Mouse (Mus musculus) c-Kit-positive CD71-positive TER-119-negative erythroid progenitor cells, embryonic 14.5 days (primary cell): ENCODE data around the gene Fktn.
"Not testable (repeated sequence)": the region's sequence is repeated elsewhere in the genome, so short reads cannot be mapped to it uniquely, and the experiment has no call there.

Source experiments
- DNase-seq: peaks from one replicate; pipeline ENCODE4 v3.0.0-alpha.2; 2013; ENCODE audit warnings: low read depth

Gene Fktn

DNA sequence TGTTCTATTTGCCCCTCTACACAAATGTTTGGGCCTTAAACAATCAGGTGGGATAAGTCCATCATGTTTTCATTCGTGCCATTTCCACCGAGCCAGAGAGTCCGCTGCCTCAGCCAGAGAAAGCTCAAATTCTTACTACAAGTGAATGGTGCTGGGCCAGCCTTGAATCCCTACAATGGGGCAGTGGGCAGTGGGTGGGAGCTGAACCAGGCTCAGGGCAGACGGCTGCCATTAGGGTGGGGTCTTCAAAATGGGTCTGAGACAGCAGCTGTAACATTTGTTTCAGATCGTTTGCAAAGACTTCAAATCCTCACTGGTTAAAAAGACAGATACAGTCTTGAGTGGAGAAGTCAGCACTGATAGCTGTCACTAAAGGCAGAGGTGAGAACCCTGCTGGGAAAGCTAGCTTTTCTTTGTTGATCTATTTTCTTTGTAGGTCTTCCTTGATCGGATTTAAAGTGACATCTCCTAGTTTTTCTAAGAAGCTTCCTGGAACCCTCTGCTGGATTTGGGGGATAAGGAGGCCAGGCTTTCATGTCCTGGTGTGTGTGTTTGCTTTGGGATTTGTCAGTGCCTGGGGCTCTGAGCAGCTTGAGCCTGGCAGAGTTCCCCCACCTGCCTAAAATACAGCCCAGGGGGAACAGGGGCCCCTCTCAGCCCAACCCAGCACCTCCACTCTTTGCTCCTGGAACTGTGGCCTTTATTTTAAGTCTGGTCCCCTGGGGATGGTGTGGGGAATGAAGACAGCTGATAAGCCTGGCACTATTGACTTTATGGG is 57.3 kb downstream of the Fktn start:
- DNase-seq, result no peak

DNA sequence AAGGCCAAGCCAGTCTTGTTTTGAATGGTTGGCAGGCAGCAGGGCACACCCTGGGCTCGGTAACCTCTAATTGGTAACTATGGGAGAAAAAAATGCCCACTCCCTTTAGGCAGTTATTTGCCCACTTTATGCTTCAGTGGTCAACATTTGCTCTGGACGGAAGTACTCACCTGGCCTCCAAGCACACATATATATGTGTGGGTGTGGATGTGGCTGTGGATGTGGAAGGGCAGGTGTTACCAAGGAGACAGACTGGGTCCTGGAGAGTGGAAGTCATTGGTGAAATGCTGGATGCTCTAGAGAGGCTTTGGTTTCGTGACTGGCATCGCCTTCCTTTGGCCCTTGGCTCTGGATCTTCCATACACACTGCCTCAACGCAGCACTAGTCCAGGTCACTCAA is 58.2 kb downstream of the Fktn start:
- DNase-seq, result no peak

GRCm38 (mm10) chr4:53773911-53774310 is 60.1 kb downstream of the Fktn start:
- DNase-seq, result no peak

DNA sequence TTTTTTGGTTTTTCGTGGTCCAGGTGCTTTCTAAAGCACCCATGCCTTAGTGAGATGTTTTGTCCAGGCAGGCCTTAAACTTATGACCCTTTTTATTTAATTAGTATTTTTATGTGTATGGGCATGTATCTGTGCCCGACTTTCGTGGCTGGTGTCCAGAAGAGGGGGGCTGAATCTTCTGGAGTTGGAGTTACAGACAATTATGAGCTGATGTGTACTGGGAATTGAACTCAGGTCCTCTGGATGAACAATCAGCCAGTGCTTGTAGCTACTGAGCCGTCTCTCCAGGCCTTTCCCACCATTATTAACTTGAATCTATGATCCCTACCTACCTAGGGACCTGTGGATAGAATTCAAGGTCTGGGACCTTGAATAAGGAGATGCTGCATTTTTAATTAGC is 67.6 kb downstream of the Fktn start:
- DNase-seq, result no peak

DNA sequence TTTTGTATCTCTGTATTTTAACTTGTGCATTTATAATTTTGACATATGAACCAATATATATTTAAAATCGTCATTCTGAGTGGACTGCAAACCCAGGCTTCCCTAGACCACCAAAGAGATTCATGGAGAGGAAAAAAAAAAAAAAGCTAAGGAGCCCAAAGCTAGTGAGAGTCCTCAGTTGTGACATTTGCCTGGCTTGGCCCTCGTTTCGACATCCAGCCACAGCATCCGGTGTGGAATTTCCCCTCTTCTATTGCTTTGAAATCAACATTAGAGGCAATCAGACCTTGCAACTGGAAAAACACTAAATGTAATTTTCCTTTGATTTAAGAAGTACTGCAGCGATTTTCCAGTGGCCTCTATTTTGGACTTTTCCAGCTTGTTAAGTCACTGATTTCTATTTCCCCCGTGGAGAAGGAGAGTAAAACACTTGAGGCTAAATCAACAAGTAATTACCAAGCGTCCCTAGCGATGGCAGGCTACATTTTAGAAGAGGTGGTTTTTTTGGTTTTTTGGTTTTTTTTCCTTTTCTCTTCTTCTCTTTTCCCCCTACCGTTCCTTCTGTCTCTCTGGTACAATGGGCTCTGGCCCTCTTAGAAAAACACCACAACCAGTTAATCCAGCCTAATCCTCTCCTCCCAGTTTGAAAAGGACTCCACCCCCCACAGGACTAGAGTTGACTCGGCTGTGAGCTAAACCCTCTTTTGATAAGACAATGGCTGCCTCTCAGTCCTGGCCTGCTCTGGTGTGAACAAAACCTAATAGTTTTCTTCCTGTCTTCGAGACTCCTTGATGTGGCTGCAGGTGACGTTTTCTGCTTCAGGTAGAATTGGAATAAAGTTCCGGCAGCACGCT is 68.6 kb downstream of the Fktn start:
- no peak for DNase-seq

DNA sequence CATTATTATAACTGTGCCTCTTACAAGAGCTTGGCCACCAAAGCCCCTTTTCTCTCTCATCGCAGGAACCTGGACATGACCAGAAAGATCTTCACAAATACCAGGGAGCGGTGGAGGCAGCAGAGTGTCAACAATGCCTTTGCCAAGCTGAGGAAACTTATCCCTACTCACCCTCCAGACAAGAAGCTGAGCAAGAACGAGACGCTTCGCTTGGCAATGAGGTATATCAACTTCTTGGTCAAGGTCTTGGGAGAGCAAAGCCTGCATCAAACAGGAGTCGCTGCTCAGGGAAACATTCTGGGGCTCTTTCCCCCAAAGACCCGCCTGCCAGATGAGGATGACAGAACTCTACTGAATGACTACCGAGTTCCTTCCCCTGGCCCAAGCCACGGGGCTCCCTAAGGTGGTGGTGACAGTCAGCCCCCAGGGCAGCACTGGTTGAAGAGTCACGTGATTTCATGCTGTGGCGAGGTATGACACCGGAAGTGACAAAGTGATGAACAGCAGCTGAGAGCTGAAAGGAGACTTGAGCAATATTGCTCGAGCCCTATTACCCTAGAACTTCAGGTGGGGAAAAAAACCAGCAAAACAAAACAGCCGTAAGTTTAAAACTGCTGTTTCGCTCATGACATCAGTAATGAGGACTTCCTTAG is 72.1 kb downstream of the Fktn start:
- no peak for DNase-seq

- DNase-seq, result no peak
Measured at GRCm38 (mm10) chr4:53786851-53787250, 73.1 kb downstream of the Fktn start.

DNA sequence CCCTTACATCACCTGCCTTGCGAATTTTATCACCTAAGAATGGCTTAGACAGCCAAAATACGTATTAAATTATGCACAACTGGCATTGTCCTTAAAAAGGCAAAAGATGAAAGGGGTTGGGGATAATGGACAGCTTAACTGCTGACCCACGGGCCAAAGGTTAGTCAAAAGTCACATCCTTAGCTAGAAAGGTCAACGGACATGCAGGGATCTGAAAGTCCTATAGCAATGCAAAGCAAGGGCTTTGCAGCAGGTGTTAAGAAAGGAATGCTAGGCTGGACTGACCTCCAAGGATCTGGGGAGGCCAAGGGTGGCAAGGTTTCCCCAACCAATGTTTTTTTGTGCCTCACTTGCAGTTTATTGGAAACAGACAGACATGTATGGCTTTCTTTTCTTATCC is 75.5 kb downstream of the Fktn start:
- DNase-seq, result no peak

- no peak for DNase-seq
Measured at GRCm38 (mm10) chr4:53794257-53794966, 80.6 kb downstream of the Fktn start.

DNA sequence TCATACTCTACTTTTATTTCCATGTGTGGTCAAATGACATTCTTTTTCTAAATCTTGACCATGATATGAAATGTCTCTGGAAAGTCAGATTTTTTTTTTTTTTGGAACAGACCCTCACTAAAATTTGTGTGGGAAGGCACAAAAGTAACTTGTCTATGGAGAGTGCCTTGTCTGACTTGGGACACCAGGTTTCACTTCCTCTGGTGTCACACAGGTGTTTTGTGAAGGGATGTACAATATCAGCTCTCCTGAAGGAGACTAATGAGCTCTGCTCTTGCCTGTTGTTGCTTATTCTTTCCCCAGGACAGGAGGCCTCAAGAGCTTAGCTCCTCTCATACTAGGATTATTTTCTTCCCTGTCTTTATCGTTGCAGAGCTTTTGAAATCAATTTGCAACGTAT is 81.3 kb downstream of the Fktn start:
- DNase-seq, result no peak

- DNase-seq, result no peak
Measured at GRCm38 (mm10) chr4:53795706-53796105, 81.9 kb downstream of the Fktn start.

GRCm38 (mm10) chr4:53796865-53797772 is 83.3 kb downstream of the Fktn start:
- DNase-seq, result no peak

DNA sequence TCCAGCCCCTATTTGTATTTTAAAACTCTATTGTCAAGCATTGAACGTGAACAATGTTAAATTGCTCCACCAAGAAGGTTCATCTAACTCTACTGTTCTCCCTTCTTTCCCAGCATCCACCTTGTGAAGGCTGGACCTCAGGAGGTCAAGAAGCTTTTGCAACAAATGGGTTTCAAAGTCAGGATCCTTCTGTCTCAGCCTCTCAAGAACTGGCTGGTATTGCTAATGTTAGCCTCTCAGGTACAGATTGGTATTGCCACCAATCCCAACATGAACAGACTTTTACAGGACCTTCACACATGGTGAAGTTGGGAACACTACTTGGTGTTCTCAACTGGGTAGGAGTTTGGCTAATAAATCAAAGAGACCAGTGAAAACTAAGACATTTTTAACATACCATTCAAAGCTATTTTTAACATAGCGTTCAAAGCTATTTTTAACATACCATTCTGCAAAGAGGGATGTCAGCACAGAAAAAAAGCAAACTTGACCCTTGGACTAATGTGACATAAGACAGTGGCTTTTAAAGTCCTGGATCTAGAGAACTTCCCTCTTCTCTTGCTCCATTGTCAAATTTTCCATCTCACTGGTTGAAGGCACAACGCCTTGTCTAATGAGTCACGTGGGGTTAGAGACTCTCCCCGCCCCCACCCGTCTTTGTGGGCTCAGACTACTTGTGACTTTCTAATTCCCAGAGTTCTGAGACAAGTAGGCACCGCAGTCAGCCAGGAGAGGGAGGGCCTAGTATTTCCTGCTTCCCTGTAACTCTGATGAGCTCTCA is 85.3 kb downstream of the Fktn start:
- no peak for DNase-seq

DNA sequence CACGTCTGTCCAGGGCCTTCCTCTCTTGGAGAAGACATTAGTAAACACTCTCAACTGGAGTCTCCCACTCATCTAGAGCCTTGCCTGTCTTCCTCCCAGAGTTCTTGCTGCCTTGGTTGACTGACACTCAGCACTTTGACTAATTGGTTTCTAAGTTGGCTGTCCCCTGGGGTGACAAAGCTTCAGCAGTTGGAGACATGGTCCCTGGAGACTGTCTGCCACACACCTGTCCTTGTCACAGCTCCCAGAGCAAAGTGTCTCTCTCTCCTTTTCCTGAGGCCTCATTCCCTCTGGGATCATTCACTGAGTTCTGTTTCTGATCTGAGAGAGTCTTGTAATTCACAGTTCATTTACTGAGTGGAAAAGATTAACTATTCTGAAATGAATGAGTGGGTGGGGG is 86.0 kb downstream of the Fktn start:
- DNase-seq, result no peak

DNA sequence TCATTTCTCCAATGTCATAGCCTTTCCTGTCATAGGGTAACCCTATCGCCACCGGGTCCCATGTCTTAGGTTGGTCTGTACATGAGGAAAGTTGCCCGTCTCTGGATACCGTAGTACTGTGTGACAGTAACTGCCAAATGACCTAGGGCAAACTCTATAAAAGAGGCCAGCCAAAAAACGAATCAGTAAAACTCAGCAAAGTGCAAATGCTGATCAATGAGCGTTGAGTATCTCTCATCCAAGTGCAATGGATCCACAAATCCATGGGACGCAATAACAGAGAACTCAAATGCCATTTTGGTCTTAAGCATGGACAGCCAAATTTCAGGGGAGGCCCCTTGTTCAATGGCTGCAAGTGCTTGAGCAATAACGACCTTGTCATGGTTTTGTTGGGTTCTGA is 89.9 kb downstream of the Fktn start:
- not testable (repeated sequence) for DNase-seq

- not testable (repeated sequence) for DNase-seq
Measured at GRCm38 (mm10) chr4:53806428-53806827, 92.6 kb downstream of the Fktn start.

DNA sequence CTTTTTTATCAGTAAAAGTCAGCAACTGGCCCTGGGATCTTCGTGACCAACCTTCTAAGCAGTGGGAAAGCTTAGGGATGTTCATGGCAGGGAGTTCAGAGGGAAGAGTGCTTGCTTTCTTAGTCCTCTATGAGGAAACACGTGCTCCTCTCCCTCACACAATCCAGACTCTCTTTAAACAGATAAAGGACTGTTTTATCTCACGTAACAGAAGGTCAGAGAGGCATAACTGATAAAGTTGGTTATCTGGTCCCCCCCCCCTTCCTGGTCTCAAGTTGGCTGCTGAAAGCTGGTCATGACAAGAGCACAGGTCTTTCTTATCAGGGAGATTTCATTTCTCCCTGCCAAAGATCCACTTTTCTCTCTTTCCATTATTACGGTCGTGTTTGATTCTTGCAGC is 104.5 kb downstream of the Fktn start:
- no peak for DNase-seq

- no peak for DNase-seq
Measured at GRCm38 (mm10) chr4:53823697-53824096, 109.9 kb downstream of the Fktn start.

- DNase-seq, result no peak
Measured at GRCm38 (mm10) chr4:53824831-53825230, 111.0 kb downstream of the Fktn start.
